Comparison of ENCODE assay signal across 9 mouse cellular contexts in genomic region chr15:98722854-98723253, GRCm38 (mm10). TPM values are rescaled to one million over a fixed set of nuclear protein-coding genes. Genes with fewer than 3 reads are reported as not detected.
DNase-seq lines count a peak whose midpoint lies in the region; ATAC-seq and TF ChIP-seq lines count a peak whose summit lies in the region.
"Had no signal": no experiment of that assay in that cellular context is flagged by ENCODE, and none has a peak within 500 bp of the region (broad histone marks: within the 10 kb centered on the region; RNA-seq: fewer than 3 reads in every experiment).

No protein-coding gene starts in this region.

- no peaks in the 10 kb centered on the region for H3K9me3 ChIP-seq in forebrain, embryonic 13.5 days (replicated peaks)
- H3K9me3 ChIP-seq in forebrain, embryonic 11.5 days (ENCODE audit: control insufficient read depth, low read length), result no peaks in the 10 kb centered on the region
- H3K9me3 ChIP-seq in lung, embryonic 14.5 days (ENCODE audit: low read depth, low read length), result no peaks in the 10 kb centered on the region

- no peak for TF ChIP-seq POLR2A in lung, adult 2 months (IDR thresholded peaks at IDR 0.05; ENCODE audit: borderline replicate concordance, extremely low read depth, low read depth, low read length)

- peak overlapping the region; percentile 33 for H3K4me2 ChIP-seq in forebrain, embryonic 13.5 days
- H3K4me2 ChIP-seq in forebrain, embryonic 11.5 days (ENCODE audit: low read depth, low read length, severe bottlenecking), result no peak overlapping the region
- no peak overlapping the region; the same call in 1 of the 2 replicates for H3K4me2 ChIP-seq in lung, embryonic 14.5 days

- no peak for TF ChIP-seq CTCF in lung, embryonic 14.5 days (IDR thresholded peaks at IDR 0.05; ENCODE audit: low read depth)
- TF ChIP-seq CTCF in lung, adult 2 months (IDR thresholded peaks at IDR 0.05; ENCODE audit: insufficient read depth, low read length), result no peak

- H3K4me1 ChIP-seq in forebrain, embryonic 13.5 days, result peaks cover 38% of the 10 kb centered on the region
- H3K4me1 ChIP-seq in forebrain, embryonic 11.5 days (replicated peaks; ENCODE audit: control insufficient read depth, insufficient read depth, low read length), result peaks cover 9% of the 10 kb centered on the region; the same call in 1 of the 2 replicates
- H3K4me1 ChIP-seq in lung, embryonic 14.5 days (ENCODE audit: insufficient read depth), result peaks cover 16% of the 10 kb centered on the region; the same call in 1 of the 2 replicates
- no peaks in the 10 kb centered on the region; the same call in 1 of the 2 replicates for H3K4me1 ChIP-seq in lung, adult 2 months (ENCODE audit: control insufficient read depth, insufficient read depth, low read length)

- H3K36me3 ChIP-seq in forebrain, embryonic 13.5 days (ENCODE audit: poor library complexity, severe bottlenecking), result no peaks in the 10 kb centered on the region
- H3K36me3 ChIP-seq in forebrain, embryonic 11.5 days (ENCODE audit: control insufficient read depth, insufficient read depth, low read length), result no peaks in the 10 kb centered on the region
- no peaks in the 10 kb centered on the region for H3K36me3 ChIP-seq in lung, embryonic 14.5 days (ENCODE audit: insufficient read depth)

- peaks cover 30% of the 10 kb centered on the region for H3K27me3 ChIP-seq in forebrain, embryonic 13.5 days
- peaks cover 6% of the 10 kb centered on the region; the same call in 1 of the 2 replicates for H3K27me3 ChIP-seq in forebrain, embryonic 11.5 days (ENCODE audit: control insufficient read depth, insufficient read depth, low read length)
- no peaks in the 10 kb centered on the region for H3K27me3 ChIP-seq in lung, embryonic 14.5 days (ENCODE audit: insufficient read depth, low read length)

- no peak overlapping the region for H3K4me3 ChIP-seq in forebrain, embryonic 13.5 days
- no peak overlapping the region for H3K4me3 ChIP-seq in forebrain, embryonic 11.5 days (ENCODE audit: low read depth, low read length)
- no peak overlapping the region for H3K4me3 ChIP-seq in lung, embryonic 14.5 days (ENCODE audit: low read depth, low read length)
- H3K4me3 ChIP-seq in lung, adult 2 months (replicated peaks; ENCODE audit: extremely low read depth, low read depth, low read length), result no peak overlapping the region

- no peak overlapping the region for H3K27ac ChIP-seq in forebrain, embryonic 13.5 days
- no peak overlapping the region for H3K27ac ChIP-seq in forebrain, embryonic 11.5 days (ENCODE audit: low read depth, low read length)
- no peak overlapping the region for H3K27ac ChIP-seq in lung, embryonic 14.5 days (ENCODE audit: low read depth)

- H3K9ac ChIP-seq in forebrain, embryonic 13.5 days, result peak overlapping the region; percentile 21; the same call in 1 of the 2 replicates
- no peak overlapping the region for H3K9ac ChIP-seq in forebrain, embryonic 11.5 days (ENCODE audit: low read length)
- H3K9ac ChIP-seq in lung, embryonic 14.5 days, result no peak overlapping the region

- no peak for ATAC-seq in forebrain, embryonic 13.5 days
- ATAC-seq in forebrain, embryonic 11.5 days (replicated peaks; ENCODE audit: low FRiP score), result no peak
- ATAC-seq in lung, embryonic 14.5 days (ENCODE audit: insufficient read depth), result no peak

- no peak for DNase-seq in forebrain, embryonic 11.5 days (ENCODE audit: low spot score)
- peak; percentile 29 for DNase-seq in lung, embryonic 14.5 days
- no peak for DNase-seq in lung, adult 2 months
- DNase-seq in kidney, postnatal 36 days, result peak; percentile 30 to 51
- peak; percentile 25 to 43 for DNase-seq in thymus, postnatal 36 days
- no peak for DNase-seq in spleen, postnatal 10 days (ENCODE audit: low spot score in 2 of 2)
- DNase-seq in urinary bladder, postnatal 14 days (ENCODE audit: low spot score), result no peak
- DNase-seq: right cerebral cortex, postnatal 25 days had no signal

- WGBS in forebrain, embryonic 13.5 days, result 64% methylated on average over 14 of the region's 14 CpGs
- 66% methylated on average over 14 of the region's 14 CpGs for WGBS in forebrain, embryonic 11.5 days
- 42% methylated on average over 14 of the region's 14 CpGs for WGBS in lung, embryonic 14.5 days
- WGBS in lung, adult 2 months, result 35% methylated on average over 14 of the region's 14 CpGs

RNA-seq across cellular contexts. Expression of gene Fkbp11, which starts 5.1 kb away (rescaled TPM):
- 3.0 and 4.9 TPM in 2 replicates for polyA plus RNA-seq in forebrain, embryonic 13.5 days (2015; fragmentation: Nextera tagmentation; extraction: Ambion mirVana)
- polyA plus RNA-seq in forebrain, embryonic 11.5 days (2014; fragmentation: Nextera tagmentation; extraction: Ambion mirVana), result 6.1 and 6.7 TPM in 2 replicates
- polyA plus RNA-seq in lung, embryonic 14.5 days (2014; fragmentation: Nextera tagmentation; extraction: Ambion mirVana), result 29.7 and 32.9 TPM in 2 replicates
- 11.1 and 12.5 TPM in 2 replicates for polyA plus RNA-seq in lung, adult 2 months (2012; rRNA removed)

RNA-seq across cellular contexts. Expression of gene Ccdc65, which starts 14.8 kb away (rescaled TPM):
- 2.1 TPM in 2 replicates for polyA plus RNA-seq in forebrain, embryonic 13.5 days (2015; fragmentation: Nextera tagmentation; extraction: Ambion mirVana)
- 0.92 and 1.3 TPM in 2 replicates for polyA plus RNA-seq in forebrain, embryonic 11.5 days (2014; fragmentation: Nextera tagmentation; extraction: Ambion mirVana)
- 0.28 and 1.1 TPM in 2 replicates for polyA plus RNA-seq in lung, embryonic 14.5 days (2014; fragmentation: Nextera tagmentation; extraction: Ambion mirVana)
- 3.1 and 3.6 TPM in 2 replicates for polyA plus RNA-seq in lung, adult 2 months (2012; rRNA removed)

RNA-seq across cellular contexts. Expression of gene Arf3, which starts 40.2 kb away (rescaled TPM):
- polyA plus RNA-seq in forebrain, embryonic 13.5 days (2015; fragmentation: Nextera tagmentation; extraction: Ambion mirVana), result 49.2 and 55.1 TPM in 2 replicates
- 38.1 and 41.4 TPM in 2 replicates for polyA plus RNA-seq in forebrain, embryonic 11.5 days (2014; fragmentation: Nextera tagmentation; extraction: Ambion mirVana)
- polyA plus RNA-seq in lung, embryonic 14.5 days (2014; fragmentation: Nextera tagmentation; extraction: Ambion mirVana), result 35.4 and 42.5 TPM in 2 replicates
- 110 and 166 TPM in 2 replicates for polyA plus RNA-seq in lung, adult 2 months (2012; rRNA removed)

RNA-seq across cellular contexts. Expression of gene Rnd1, which starts 45.6 kb away (rescaled TPM):
- polyA plus RNA-seq in forebrain, embryonic 13.5 days (2015; fragmentation: Nextera tagmentation; extraction: Ambion mirVana), result 6.3 and 7.0 TPM in 2 replicates
- polyA plus RNA-seq in forebrain, embryonic 11.5 days (2014; fragmentation: Nextera tagmentation; extraction: Ambion mirVana), result 1.9 and 2.8 TPM in 2 replicates
- 0.57 and 0.67 TPM in 2 replicates for polyA plus RNA-seq in lung, embryonic 14.5 days (2014; fragmentation: Nextera tagmentation; extraction: Ambion mirVana)
- polyA plus RNA-seq in lung, adult 2 months (2012; rRNA removed), result 19.6 and 23.6 TPM in 2 replicates

RNA-seq across cellular contexts. Expression of gene Wnt10b, which starts 55.1 kb away (rescaled TPM):
- polyA plus RNA-seq in forebrain, embryonic 13.5 days (2015; fragmentation: Nextera tagmentation; extraction: Ambion mirVana), result not detected in 2 replicates
- 0.41 and 0.43 TPM in 2 replicates for polyA plus RNA-seq in forebrain, embryonic 11.5 days (2014; fragmentation: Nextera tagmentation; extraction: Ambion mirVana)
- polyA plus RNA-seq in lung, embryonic 14.5 days (2014; fragmentation: Nextera tagmentation; extraction: Ambion mirVana), result 0.11 TPM in 1 of 2 replicates, not detected in the other
- 21.8 and 37.4 TPM in 2 replicates for polyA plus RNA-seq in lung, adult 2 months (2012; rRNA removed)

Comparison
In these comparisons a context has a peak if more than half of its experiments do, and no peak if none do; other contexts are left out.
1. DNase-seq: peak in lung, embryonic 14.5 days (single experiment), kidney, postnatal 36 days (2 of 2) and thymus, postnatal 36 days (2 of 2); none in forebrain, embryonic 11.5 days (single experiment), lung, adult 2 months (single experiment), spleen, postnatal 10 days (0 of 2) and urinary bladder, postnatal 14 days (single experiment).